Mouse (Mus musculus) kidney, adult 11 months (tissue): Measurements from ENCODE around the gene Sema6b.

Experiments used
- DNase-seq: peaks from one replicate; pipeline ENCODE4 v3.0.0; 2022

Sema6b gene

GRCm38 (mm10) chr17:56144546-56144945, 4.4 kb upstream of the Sema6b start:
- no peak for DNase-seq

- DNase-seq: no peak
Measured at GRCm38 (mm10) chr17:56141702-56142605, 1.8 kb upstream of the Sema6b start.

- no peak for DNase-seq
Measured at GRCm38 (mm10) chr17:56139355-56139754, 788 bp downstream of the Sema6b start.

GRCm38 (mm10) chr17:56137839-56138613, 2.1 kb downstream of the Sema6b start:
- no peak for DNase-seq

GRCm38 (mm10) chr17:56136558-56136957, 3.6 kb downstream of the Sema6b start:
- no peak for DNase-seq

- peak; percentile 55 for DNase-seq
Measured at GRCm38 (mm10) chr17:56134463-56134971, 5.6 kb downstream of the Sema6b start.

- peak; percentile 78 for DNase-seq
Measured at GRCm38 (mm10) chr17:56133457-56134363, 6.4 kb downstream of the Sema6b start.

- DNase-seq: peak; percentile 52
Measured at GRCm38 (mm10) chr17:56132661-56133060, 7.5 kb downstream of the Sema6b start.

- no peak for DNase-seq
Measured at GRCm38 (mm10) chr17:56131814-56132213, 8.3 kb downstream of the Sema6b start.

- no peak for DNase-seq
Measured at GRCm38 (mm10) chr17:56131136-56131535, 9.0 kb downstream of the Sema6b start.

GRCm38 (mm10) chr17:56128246-56128645, 11.9 kb downstream of the Sema6b start:
- DNase-seq: no peak

- DNase-seq: no peak
Measured at GRCm38 (mm10) chr17:56126175-56126574, 14.0 kb downstream of the Sema6b start.

GRCm38 (mm10) chr17:56125276-56125630, 14.9 kb downstream of the Sema6b start:
- no peak for DNase-seq

- no peak for DNase-seq
Measured at GRCm38 (mm10) chr17:56124377-56125275, 15.5 kb downstream of the Sema6b start.

- no peak for DNase-seq
Measured at GRCm38 (mm10) chr17:56123681-56124340, 16.3 kb downstream of the Sema6b start.

- DNase-seq: no peak
Measured at GRCm38 (mm10) chr17:56123161-56123560, 17.0 kb downstream of the Sema6b start.

- DNase-seq: no peak
Measured at GRCm38 (mm10) chr17:56121826-56122225, 18.3 kb downstream of the Sema6b start, which contains the start of gene Lrg1. Gene Lrg1 (minus strand): TSS chr17:56122001.

GRCm38 (mm10) chr17:56119981-56120880, 19.9 kb downstream of the Sema6b start:
- DNase-seq: peak; percentile 87

- no peak for DNase-seq
Measured at GRCm38 (mm10) chr17:56119431-56119830, 20.7 kb downstream of the Sema6b start.

GRCm38 (mm10) chr17:56117251-56117710, 22.9 kb downstream of the Sema6b start, which contains the start of gene Plin5:
Gene Plin5 (minus strand): TSS chr17:56117596.
- peak; percentile 78 for DNase-seq
